Mouse (Mus musculus): ENCODE measurements around the gene Odf3.
A peak's percentile ranks its signal among the peaks of the same experiment; 100 is the strongest.

The Odf3 gene

GRCm38 (mm10) chr7:140844905-140845665, 2.5 kb upstream of the Odf3 start, which contains the start of gene Scgb1c1:
Gene Scgb1c1, plus strand, starts transcription at chr7:140845547.
- peak; percentile 85 for DNase-seq

- no peak for DNase-seq
Measured at GRCm38 (mm10) chr7:140845683-140846082, 1.9 kb upstream of the Odf3 start.

- DNase-seq = no peak
Measured at GRCm38 (mm10) chr7:140846676-140847075, 929 bp upstream of the Odf3 start.

GRCm38 (mm10) chr7:140848591-140848990, 986 bp downstream of the Odf3 start:
- no peak for DNase-seq

GRCm38 (mm10) chr7:140851916-140852315, 4.3 kb downstream of the Odf3 start:
- DNase-seq = no peak

GRCm38 (mm10) chr7:140853386-140853785, 5.8 kb downstream of the Odf3 start:
- DNase-seq = no peak

GRCm38 (mm10) chr7:140854483-140854882, 6.9 kb downstream of the Odf3 start:
- no peak for DNase-seq

- DNase-seq = no peak
Measured at GRCm38 (mm10) chr7:140855181-140855580, 7.6 kb downstream of the Odf3 start.

- peak; percentile 91 for DNase-seq
Measured at GRCm38 (mm10) chr7:140855860-140856784, 8.5 kb downstream of the Odf3 start, which contains the start of gene Gm45785. Gene Gm45785, minus strand, starts transcription at chr7:140856331.

GRCm38 (mm10) chr7:140856785-140857549, 9.4 kb downstream of the Odf3 start, which contains the start of gene Ric8a:
Gene Ric8a, plus strand, starts transcription at chr7:140856957.
- DNase-seq = peak; percentile 92

- DNase-seq = no peak
Measured at GRCm38 (mm10) chr7:140857550-140858505, 10.2 kb downstream of the Odf3 start, which contains the start of gene Bet1l. Gene Bet1l, minus strand, starts transcription at chr7:140857577.

- DNase-seq = no peak
Measured at GRCm38 (mm10) chr7:140858746-140859145, 11.1 kb downstream of the Odf3 start.

- DNase-seq = no peak
Measured at GRCm38 (mm10) chr7:140859997-140860396, 12.4 kb downstream of the Odf3 start.

GRCm38 (mm10) chr7:140860728-140861127, 13.1 kb downstream of the Odf3 start:
- no peak for DNase-seq

- no peak for DNase-seq
Measured at GRCm38 (mm10) chr7:140864761-140865160, 17.2 kb downstream of the Odf3 start.

- no peak for DNase-seq
Measured at GRCm38 (mm10) chr7:140874224-140874623, 26.6 kb downstream of the Odf3 start.

GRCm38 (mm10) chr7:140877364-140877763, 29.8 kb downstream of the Odf3 start:
- DNase-seq = no peak

- DNase-seq = no peak
Measured at GRCm38 (mm10) chr7:140879355-140879754, 31.8 kb downstream of the Odf3 start.

- DNase-seq = no peak
Measured at GRCm38 (mm10) chr7:140880419-140880818, 32.8 kb downstream of the Odf3 start.

- no peak for DNase-seq
Measured at GRCm38 (mm10) chr7:140880865-140881515, 33.4 kb downstream of the Odf3 start.

Data from right cerebral cortex, adult 18-20 months (tissue).